Comparison of ENCODE assay signal across 12 mouse cellular contexts in the genomic region with DNA sequence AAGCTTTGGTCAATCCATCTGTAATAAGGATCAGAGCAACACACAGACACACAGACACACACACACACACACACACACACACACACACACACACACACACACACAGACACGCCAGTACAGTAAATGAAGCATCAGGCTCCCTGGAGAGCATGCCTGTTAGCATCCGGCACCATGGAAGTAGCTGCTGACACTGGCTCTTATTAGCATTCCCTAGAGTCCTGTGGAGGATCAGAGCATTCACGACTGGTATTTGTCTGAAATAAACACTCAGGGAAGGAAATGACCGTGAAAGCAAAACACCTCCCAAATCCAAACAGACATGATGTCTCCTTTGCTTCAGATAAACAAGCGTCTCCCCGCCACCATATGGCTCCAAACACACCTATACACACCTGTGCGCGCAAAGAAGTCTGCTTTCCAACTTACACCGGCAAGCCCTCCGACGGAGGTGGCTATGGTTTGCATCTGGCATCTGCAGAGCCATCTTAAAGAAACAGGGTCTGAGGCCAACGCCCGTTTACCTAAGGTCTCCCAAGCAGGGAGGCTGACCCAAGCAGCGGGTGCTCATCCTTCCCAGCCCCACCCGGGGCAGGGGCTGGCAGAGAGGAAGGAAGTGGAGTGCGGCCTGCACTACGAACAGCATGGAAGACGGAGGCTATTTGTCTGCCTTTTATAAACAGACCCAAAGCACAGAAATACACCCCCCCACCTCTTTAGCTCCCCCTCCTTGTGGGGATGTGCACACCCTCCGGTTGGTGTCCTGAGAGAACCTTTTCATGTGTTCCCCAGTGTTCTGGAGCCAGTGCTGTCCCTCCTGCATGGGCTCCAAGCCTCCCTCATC. TPM values are rescaled to one million over a fixed set of nuclear protein-coding genes. Genes with fewer than 3 reads are reported as not detected.
DNase-seq lines count a peak whose midpoint lies in the region; ATAC-seq and TF ChIP-seq lines count a peak whose summit lies in the region.
"Had no signal": no experiment of that assay in that cellular context is flagged by ENCODE, and none has a peak within 500 bp of the region (broad histone marks: within the 10 kb centered on the region; RNA-seq: fewer than 3 reads in every experiment).

No protein-coding gene starts in this region.

- 0 out of 2 replicates have a peak overlapping the region, but pooled peaks have one; percentile 12 for H3K9ac ChIP-seq in forebrain, embryonic 12.5 days
- H3K9ac ChIP-seq in forebrain, embryonic 16.5 days (replicated peaks; ENCODE audit: low read depth, low read length): no peak overlapping the region
- H3K9ac ChIP-seq in kidney, embryonic 16.5 days (replicated peaks; ENCODE audit: low read length): no peak overlapping the region
- no peak overlapping the region for H3K9ac ChIP-seq in intestine, postnatal 0 days (ENCODE audit: low read depth, low read length)
- no peak overlapping the region for H3K9ac ChIP-seq in forebrain, postnatal 0 days

- 0 out of 2 replicates have a peak, but pooled peaks cover 4% of the 10 kb centered on the region for H3K9me3 ChIP-seq in forebrain, embryonic 12.5 days
- no peaks in the 10 kb centered on the region for H3K9me3 ChIP-seq in forebrain, embryonic 16.5 days (ENCODE audit: control insufficient read depth, low read length)
- H3K9me3 ChIP-seq in kidney, embryonic 16.5 days (ENCODE audit: low read length): no peaks in the 10 kb centered on the region
- H3K9me3 ChIP-seq in intestine, postnatal 0 days (ENCODE audit: control insufficient read depth): no peaks in the 10 kb centered on the region
- H3K9me3 ChIP-seq in forebrain, postnatal 0 days (ENCODE audit: low read length): no peaks in the 10 kb centered on the region
- H3K9me3 ChIP-seq: G1E had no signal

- H3K4me3 ChIP-seq in forebrain, embryonic 12.5 days (replicated peaks): no peak overlapping the region
- H3K4me3 ChIP-seq in forebrain, embryonic 16.5 days (replicated peaks; ENCODE audit: low read length): no peak overlapping the region
- no peak overlapping the region for H3K4me3 ChIP-seq in kidney, adult 2 months (ENCODE audit: insufficient read depth, low read depth, low read length)
- H3K4me3 ChIP-seq in kidney, embryonic 16.5 days (ENCODE audit: low read length): no peak overlapping the region
- no peak overlapping the region for H3K4me3 ChIP-seq in intestine, postnatal 0 days (ENCODE audit: low read depth, low read length)
- no peak overlapping the region for H3K4me3 ChIP-seq in macrophage (ENCODE audit: inconsistent target)
- H3K4me3 ChIP-seq in forebrain, postnatal 0 days (ENCODE audit: low read depth, low read length): no peak overlapping the region

- H3K27ac ChIP-seq in forebrain, embryonic 12.5 days: no peak overlapping the region
- no peak overlapping the region for H3K27ac ChIP-seq in forebrain, embryonic 16.5 days (ENCODE audit: low read length)
- peak overlapping the region; percentile 19; the same call in 1 of the 2 replicates for H3K27ac ChIP-seq in kidney, adult 2 months (ENCODE audit: insufficient read depth, low read depth, low read length)
- H3K27ac ChIP-seq in kidney, embryonic 16.5 days (ENCODE audit: low read length): no peak overlapping the region
- H3K27ac ChIP-seq in intestine, postnatal 0 days (ENCODE audit: low read depth, low read length): peak overlapping the region; percentile 57; the same call in 1 of the 2 replicates
- peak overlapping the region; percentile 27; the same call in 1 of the 2 replicates for H3K27ac ChIP-seq in macrophage
- no peak overlapping the region for H3K27ac ChIP-seq in forebrain, postnatal 0 days (ENCODE audit: low read depth, low read length)

- WGBS in forebrain, embryonic 12.5 days: 73% methylated on average over 19 of the region's 19 CpGs
- WGBS in forebrain, embryonic 16.5 days: 70% methylated on average over 19 of the region's 19 CpGs
- 64% methylated on average over 19 of the region's 19 CpGs for WGBS in kidney, adult 2 months
- 60% methylated on average over 19 of the region's 19 CpGs for WGBS in kidney, embryonic 16.5 days
- 40% methylated on average over 19 of the region's 19 CpGs for WGBS in intestine, postnatal 0 days
- 74% methylated on average over 19 of the region's 19 CpGs for WGBS in macrophage (ENCODE audit: missing documents)
- WGBS in forebrain, postnatal 0 days: 67% methylated on average over 19 of the region's 19 CpGs

- no peak for ATAC-seq in forebrain, embryonic 12.5 days (ENCODE audit: low FRiP score)
- no peak for ATAC-seq in forebrain, embryonic 16.5 days
- ATAC-seq in kidney, embryonic 16.5 days (ENCODE audit: low FRiP score, low TSS enrichment): no peak
- ATAC-seq in intestine, postnatal 0 days: no peak
- no peak for ATAC-seq in forebrain, postnatal 0 days

- H3K4me2 ChIP-seq in forebrain, embryonic 12.5 days: no peak overlapping the region
- no peak overlapping the region for H3K4me2 ChIP-seq in forebrain, embryonic 16.5 days (ENCODE audit: low read length)
- no peak overlapping the region for H3K4me2 ChIP-seq in kidney, embryonic 16.5 days (replicated peaks; ENCODE audit: low read depth, low read length)
- H3K4me2 ChIP-seq in intestine, postnatal 0 days (replicated peaks; ENCODE audit: low read depth): peak overlapping the region; percentile 4; the same call in 1 of the 2 replicates
- no peak overlapping the region for H3K4me2 ChIP-seq in forebrain, postnatal 0 days (ENCODE audit: low read depth)

- no peaks in the 10 kb centered on the region; the same call in 1 of the 2 replicates for H3K36me3 ChIP-seq in forebrain, embryonic 12.5 days (replicated peaks)
- H3K36me3 ChIP-seq in forebrain, embryonic 16.5 days (ENCODE audit: control insufficient read depth, insufficient read depth): no peaks in the 10 kb centered on the region
- no peaks in the 10 kb centered on the region for H3K36me3 ChIP-seq in kidney, adult 2 months (ENCODE audit: control insufficient read depth, insufficient read depth, low read length)
- no peaks in the 10 kb centered on the region for H3K36me3 ChIP-seq in kidney, embryonic 16.5 days (ENCODE audit: insufficient read depth, low read length)
- no peaks in the 10 kb centered on the region for H3K36me3 ChIP-seq in intestine, postnatal 0 days (ENCODE audit: control insufficient read depth, insufficient read depth)
- H3K36me3 ChIP-seq in macrophage (ENCODE audit: inconsistent target): no peaks in the 10 kb centered on the region
- no peaks in the 10 kb centered on the region for H3K36me3 ChIP-seq in forebrain, postnatal 0 days (ENCODE audit: insufficient read depth)
- H3K36me3 ChIP-seq: G1E had no signal

- DNase-seq in kidney, adult 2 months: no peak
- no peak for DNase-seq in gastrocnemius, adult 8-10 months (ENCODE audit: low spot score in 2 of 2)
- no peak for DNase-seq in forebrain, postnatal 0 days
- DNase-seq: adrenal gland, adult 2 months; cerebellum, adult 2 months; kidney, postnatal 10 days had no signal

- TF ChIP-seq POLR2A in kidney, adult 2 months (IDR thresholded peaks at IDR 0.05; ENCODE audit: low read depth, low read length): no peak

- H3K79me2 ChIP-seq in macrophage (ENCODE audit: inconsistent target): peaks cover 75% of the 10 kb centered on the region

- no peaks in the 10 kb centered on the region for H3K27me3 ChIP-seq in forebrain, embryonic 12.5 days
- no peaks in the 10 kb centered on the region for H3K27me3 ChIP-seq in forebrain, embryonic 16.5 days (replicated peaks; ENCODE audit: control insufficient read depth, insufficient read depth, low read length)
- H3K27me3 ChIP-seq in kidney, adult 2 months (replicated peaks; ENCODE audit: control insufficient read depth, insufficient read depth, low read length): no peaks in the 10 kb centered on the region
- H3K27me3 ChIP-seq in kidney, embryonic 16.5 days (ENCODE audit: insufficient read depth, low read length): no peaks in the 10 kb centered on the region
- H3K27me3 ChIP-seq in intestine, postnatal 0 days (replicated peaks; ENCODE audit: control insufficient read depth, insufficient read depth, low read length): no peaks in the 10 kb centered on the region
- H3K27me3 ChIP-seq in forebrain, postnatal 0 days (ENCODE audit: insufficient read depth, low read length): no peaks in the 10 kb centered on the region

- H3K4me1 ChIP-seq in forebrain, embryonic 12.5 days: peaks cover 56% of the 10 kb centered on the region
- H3K4me1 ChIP-seq in forebrain, embryonic 16.5 days (replicated peaks; ENCODE audit: control insufficient read depth, insufficient read depth, low read length): peaks cover 26% of the 10 kb centered on the region
- H3K4me1 ChIP-seq in kidney, adult 2 months (ENCODE audit: control insufficient read depth, insufficient read depth, low read length): no peaks in the 10 kb centered on the region
- peaks cover 75% of the 10 kb centered on the region for H3K4me1 ChIP-seq in kidney, embryonic 16.5 days (ENCODE audit: insufficient read depth, low read length)
- peaks cover 3% of the 10 kb centered on the region; the same call in 1 of the 2 replicates for H3K4me1 ChIP-seq in intestine, postnatal 0 days (replicated peaks; ENCODE audit: control insufficient read depth, insufficient read depth, low read length)
- H3K4me1 ChIP-seq in forebrain, postnatal 0 days (ENCODE audit: insufficient read depth): 0 out of 2 replicates have a peak, but pooled peaks cover 7% of the 10 kb centered on the region

- no peak for TF ChIP-seq CTCF in kidney, adult 2 months (conservative IDR thresholded peaks at IDR 0.05; ENCODE audit: insufficient read depth, insufficient read length, low read depth, low read length)
- no peak for TF ChIP-seq CTCF in intestine, postnatal 0 days (IDR thresholded peaks at IDR 0.05; ENCODE audit: low read depth)
- TF ChIP-seq CTCF in forebrain, postnatal 0 days (IDR thresholded peaks at IDR 0.05; ENCODE audit: low read depth): no peak

RNA-seq across cellular contexts. Expression of a gene that starts 3.9 kb away (rescaled TPM):
- 3.7 TPM in 2 replicates for polyA plus RNA-seq in forebrain, embryonic 12.5 days (2016; fragmentation: Nextera tagmentation; extraction: Ambion mirVana)
- 2.1 and 2.2 TPM in 2 replicates for polyA plus RNA-seq in forebrain, embryonic 16.5 days (2015; fragmentation: Nextera tagmentation; extraction: Ambion mirVana)
- polyA plus RNA-seq in kidney, adult 2 months (2012; rRNA removed): 14.9 and 15.5 TPM in 2 replicates
- polyA plus RNA-seq in kidney, embryonic 16.5 days (2015; fragmentation: Nextera tagmentation; extraction: Ambion mirVana): 5.0 and 5.5 TPM in 2 replicates
- polyA plus RNA-seq in intestine, postnatal 0 days (2015; fragmentation: Nextera tagmentation; extraction: Ambion mirVana): 2.2 and 2.4 TPM in 2 replicates
- 10 to 100 TPM; 10.9 to 28.2 (median 21.6) TPM for total RNA-seq in macrophage (2018; cell fraction: chromatin; rRNA removed)
- total RNA-seq in macrophage (2018; cell fraction: cytosol; rRNA removed): 10 to 100 TPM in 14 of 26 experiments, 1 to 10 TPM in 12; 6.1 to 17.3 (median 11.1) TPM
- 10 to 100 TPM in 25 of 26 experiments, 1 to 10 TPM in 1; 9.3 to 36.6 (median 16.3) TPM for total RNA-seq in macrophage (2018; cell fraction: nucleus; rRNA removed)
- polyA plus RNA-seq in macrophage (2018): 7.9 to 13.4 TPM (median 8.0 TPM) in 3 replicates
- 10 to 100 TPM; 33.4 to 44.9 (median 41.1) TPM for total RNA-seq in gastrocnemius, adult 8-10 months (2022)
- 16.1 and 20.8 TPM in 2 replicates for total RNA-seq in forebrain, postnatal 0 days (2014; rRNA removed)
- polyA plus RNA-seq in forebrain, postnatal 0 days (2015; fragmentation: Nextera tagmentation; extraction: Ambion mirVana): 0.98 and 1.2 TPM in 2 replicates
- polyA plus RNA-seq: G1E had no signal

Comparison
In these comparisons a context has a peak if more than half of its experiments do, and no peak if none do; other contexts are left out.
1. H3K27ac ChIP-seq: peak in kidney, adult 2 months (single experiment), intestine, postnatal 0 days (single experiment) and macrophage (single experiment); none in forebrain, embryonic 12.5 days (single experiment), forebrain, embryonic 16.5 days (single experiment), kidney, embryonic 16.5 days (single experiment) and forebrain, postnatal 0 days (single experiment).